Mouse (Mus musculus) ovary, postnatal 36 days (tissue): ENCODE results near the gene Adamtsl4.
"Not testable (repeated sequence)": the region's sequence is repeated elsewhere in the genome, so short reads cannot be mapped to it uniquely, and the experiment has no call there.

Source experiments
- DNase-seq: peaks from one replicate; pipeline ENCODE4 v3.0.0; 2022; ENCODE audit warnings: low spot score, mixed read lengths

Gene Adamtsl4

DNA sequence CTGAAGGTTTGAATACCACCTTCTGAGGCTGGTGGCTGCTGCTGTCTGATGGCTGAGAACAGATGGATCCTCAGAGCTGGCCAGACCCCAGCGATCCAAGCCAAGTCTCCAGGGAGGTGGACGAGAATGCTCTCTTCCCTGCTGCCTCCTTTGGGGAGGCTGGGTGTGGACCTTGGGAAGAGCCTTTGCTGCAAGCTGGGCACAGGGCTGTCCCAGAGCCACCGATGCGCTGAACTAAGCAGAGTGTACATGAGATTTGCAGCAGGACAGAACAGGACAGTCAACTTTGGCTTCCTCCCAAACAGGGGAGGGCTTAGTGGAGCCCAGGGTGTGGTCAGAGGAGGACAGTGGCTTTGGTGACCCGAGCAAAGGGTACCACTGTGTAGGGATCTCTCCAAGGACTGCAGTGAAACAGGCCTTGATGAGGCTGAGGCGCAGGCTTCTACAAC lies 12.5 kb upstream of the Adamtsl4 start:
- DNase-seq: no peak

DNA sequence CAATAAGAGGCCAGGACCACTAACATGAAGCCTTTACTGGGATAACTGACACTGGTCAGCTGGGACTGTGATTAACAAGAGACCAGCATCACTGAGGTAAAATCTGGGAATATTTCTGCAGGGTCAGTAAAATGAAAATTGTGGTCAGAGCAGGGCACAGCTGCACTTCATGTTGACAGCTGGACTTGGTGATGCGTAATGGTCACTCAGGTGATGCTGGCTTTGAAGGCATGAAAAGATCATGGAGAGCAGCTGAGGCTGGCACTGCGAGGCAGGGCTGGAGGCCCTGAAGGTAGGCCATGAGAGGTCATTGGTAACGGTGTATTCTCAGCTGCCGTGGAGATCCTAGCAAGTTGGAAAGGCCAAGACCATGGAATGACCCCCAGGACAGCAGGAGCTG lies 10.6 kb upstream of the Adamtsl4 start:
- DNase-seq: no peak

DNA sequence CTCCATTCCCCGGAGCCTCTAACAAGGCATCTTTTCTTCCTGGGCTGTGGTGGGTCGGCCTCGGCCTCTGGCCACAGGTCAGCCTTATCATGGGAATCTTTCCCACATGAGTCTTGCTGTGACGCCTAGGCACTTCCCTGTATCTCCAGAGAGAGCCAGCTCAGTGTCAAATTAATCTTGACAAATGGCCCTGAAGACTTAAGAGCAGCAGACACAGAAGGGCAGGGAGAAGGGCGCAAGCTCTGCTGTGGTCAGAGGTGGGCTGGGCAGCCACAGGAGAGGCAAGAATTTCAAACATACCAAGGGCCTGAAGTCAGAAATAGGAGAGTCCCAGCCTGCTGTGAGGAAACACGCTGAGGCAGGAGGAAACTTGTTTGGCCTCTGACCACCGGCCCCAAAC lies 8.6 kb upstream of the Adamtsl4 start:
- DNase-seq: no peak

DNA sequence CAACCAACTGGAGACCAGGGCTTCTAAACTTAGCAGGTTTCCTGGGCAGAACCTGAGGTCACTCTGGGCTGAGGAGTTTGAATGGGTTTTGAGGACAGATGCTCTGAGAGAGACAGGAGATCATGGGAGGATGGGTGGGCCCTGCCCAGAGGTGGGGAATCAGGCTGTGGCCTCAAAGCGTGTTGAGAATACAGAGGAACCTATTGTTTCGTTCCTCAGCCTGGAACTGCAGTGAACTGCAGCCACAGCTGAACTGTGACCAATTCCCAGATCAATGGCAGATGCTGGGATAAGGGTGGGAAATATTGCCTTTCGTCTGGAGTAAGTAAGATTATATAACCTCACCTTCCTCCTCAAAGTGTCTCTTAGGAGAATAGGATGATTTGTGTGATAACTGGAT lies 8.1 kb upstream of the Adamtsl4 start:
- no peak for DNase-seq

DNA sequence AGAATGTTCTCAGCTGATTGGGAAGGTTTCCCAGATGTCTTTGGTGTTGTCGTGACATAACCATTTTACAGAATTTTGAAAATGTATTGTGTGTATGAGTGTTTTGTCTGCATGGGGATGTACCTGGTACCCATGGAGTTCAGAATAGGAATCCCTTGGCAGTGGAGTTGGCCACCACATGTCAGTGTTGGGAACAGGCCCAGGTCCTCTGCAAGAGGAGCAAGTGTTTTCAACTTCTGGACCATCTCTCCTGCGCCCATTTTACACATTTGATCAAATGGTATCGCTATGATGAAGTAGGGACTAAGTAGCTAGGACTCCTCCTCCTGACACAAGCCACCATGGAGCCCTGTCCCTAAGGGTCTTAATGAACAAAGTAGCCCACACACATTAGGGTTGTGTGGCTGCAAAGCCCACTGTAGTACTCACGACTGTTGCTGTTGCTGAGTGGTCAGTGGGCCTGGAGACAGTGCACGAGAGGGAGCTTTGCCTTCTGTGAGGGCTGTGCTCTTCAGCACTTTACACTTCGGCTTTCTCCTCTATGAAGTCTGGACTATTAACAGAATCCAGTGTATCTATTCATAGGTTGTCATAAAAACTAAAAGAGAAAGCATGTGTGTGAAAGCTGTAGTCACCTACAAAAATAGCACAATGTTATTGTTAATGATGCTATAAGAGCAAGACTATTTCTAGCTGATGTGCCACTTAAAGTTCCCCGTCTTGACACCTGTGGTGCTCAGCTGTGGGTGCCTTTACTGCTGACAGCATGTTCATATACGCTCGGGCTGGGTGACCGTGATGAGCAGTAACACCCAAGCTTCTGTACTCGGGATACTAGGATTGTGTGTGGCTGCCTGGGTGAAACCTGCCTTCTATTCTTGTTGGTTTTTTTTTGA lies 7.3 kb upstream of the Adamtsl4 start:
- DNase-seq: no peak

DNA sequence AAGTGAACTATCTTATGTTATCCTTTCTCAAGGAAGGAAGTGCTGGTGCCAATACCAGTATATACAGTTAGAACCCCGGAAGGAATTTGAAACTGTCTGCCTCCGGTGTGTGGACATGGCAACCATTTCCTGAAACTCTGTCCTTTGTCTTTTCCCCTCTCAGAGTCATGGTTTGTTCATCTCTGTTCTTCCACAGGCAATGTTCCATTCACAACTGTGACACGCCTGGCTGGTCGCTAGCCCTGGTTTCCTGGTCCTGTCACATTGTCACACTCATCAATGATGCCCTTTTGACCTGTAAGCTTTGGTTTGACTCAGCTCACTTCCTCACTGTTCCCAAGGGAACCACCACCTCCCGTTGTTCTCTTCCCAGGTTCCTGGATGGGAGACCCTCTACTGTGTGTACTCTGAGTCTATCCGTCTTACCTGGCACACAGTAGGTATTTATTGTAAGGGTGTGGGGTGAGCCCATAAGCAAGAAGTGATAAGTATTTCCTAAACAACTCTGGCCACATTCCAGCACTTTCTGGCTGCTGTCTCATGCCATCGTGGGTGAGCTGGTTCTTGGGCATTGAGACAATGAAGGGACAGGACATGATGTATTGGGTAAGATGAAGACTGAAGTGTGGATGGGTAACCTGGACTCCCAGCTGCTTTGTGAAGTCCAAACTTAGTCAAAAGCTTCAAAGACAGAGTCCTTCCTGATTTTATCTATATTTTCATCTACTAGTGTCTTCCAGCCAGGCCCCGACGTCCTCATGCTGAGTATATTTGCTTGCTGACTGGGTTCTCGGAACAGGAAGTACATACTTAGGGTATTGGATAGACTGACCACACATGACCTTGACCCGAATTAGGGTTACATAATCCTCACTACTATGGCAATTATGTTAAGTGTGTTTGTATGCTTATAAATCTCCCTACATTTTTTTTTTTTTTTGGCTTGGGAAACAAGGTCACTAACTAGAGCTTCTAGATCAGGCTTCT lies 6.4 kb upstream of the Adamtsl4 start:
- DNase-seq: no peak

DNA sequence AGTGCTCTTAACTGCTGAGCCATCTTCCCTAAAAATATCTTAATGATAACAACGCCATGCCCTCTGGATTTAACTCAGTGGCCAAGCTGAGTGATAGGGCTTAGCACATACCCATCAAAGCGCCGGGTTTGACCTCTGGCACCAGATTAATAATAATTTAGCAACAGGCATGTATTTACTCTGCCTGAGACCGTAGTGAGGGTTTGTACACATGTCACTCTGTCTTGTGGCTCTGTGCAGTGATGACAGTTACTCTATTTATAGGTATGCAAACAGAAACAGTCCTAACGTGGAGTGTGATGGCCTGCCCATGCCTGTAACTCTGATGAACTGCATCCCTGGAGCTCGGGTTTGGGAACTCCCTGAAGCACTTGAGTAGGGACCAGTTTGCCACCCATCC lies 5.0 kb upstream of the Adamtsl4 start:
- no peak for DNase-seq

DNA sequence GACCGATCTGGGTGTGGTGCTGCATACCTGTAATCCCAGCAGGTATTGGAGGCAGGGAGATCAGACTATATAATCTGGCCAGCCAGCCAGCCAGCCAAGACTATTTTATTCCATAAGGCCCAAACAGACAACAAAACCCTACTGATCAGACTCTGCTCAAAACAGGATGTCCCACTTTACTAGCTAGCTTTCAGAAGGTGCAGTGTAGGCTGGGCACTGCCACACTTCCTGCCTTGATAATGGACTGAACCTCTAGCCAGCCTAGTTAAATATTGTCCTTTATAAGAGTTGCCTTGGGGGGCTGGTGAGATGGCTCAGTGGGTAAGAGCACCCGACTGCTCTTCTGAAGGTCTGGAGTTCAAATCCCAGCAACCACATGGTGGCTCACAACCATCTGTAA lies 2.8 kb upstream of the Adamtsl4 start:
- not testable (repeated sequence) for DNase-seq

DNA sequence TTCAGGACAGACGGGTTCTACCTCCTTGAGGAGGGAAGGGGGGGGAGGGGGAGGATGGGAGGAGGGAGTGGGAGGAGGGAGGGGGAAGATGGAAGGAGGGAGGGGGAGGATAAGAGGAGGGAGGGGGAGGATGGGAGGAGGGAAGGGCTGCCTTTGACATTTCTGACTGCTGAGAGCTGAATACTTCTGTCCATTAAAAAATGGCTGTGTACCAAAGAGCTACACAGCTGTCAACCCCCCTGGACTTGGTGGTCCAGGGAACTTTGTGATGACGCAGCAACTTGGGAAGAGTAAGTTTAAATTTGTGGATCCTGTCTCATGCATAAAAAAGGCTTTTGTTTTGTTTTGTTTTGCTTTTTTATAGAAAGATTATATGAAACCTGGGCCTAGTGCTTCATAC lies 2.2 kb upstream of the Adamtsl4 start:
- DNase-seq: no peak

DNA sequence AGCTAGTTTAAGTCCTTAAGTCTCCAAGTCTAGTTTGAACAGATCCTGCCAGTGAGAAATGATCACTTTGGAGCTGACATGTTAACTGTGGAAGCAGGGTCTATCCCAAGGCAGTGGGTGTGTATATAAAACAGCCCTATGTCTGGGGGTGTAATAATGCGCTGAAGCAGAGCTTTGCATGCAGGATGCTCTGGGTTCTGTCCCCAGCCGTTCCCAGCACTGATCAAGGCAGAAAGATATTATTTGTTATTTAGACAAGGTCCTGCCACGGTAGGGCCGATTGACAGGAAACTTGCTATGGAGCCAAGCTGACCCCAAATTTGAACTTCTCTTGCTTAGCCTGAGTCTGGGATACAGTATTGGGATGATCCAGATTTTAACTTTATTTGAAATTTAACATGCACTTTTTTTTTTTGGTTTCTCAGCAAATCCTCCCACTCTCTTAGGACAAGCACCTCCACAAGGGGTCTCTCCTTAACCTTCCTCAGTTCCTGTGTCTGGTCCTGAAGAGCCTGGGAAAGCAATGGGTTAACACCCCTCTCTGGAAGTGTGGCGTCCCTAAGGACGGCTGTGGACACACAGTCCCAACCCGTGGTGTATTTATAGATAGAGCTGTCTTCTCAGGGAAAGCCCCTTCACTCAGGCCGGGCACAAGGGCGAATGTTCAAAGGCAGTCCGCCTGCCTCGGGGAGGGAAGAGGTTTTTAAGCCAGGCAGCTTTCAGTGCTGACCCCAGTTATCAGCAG lies 1.6 kb upstream of the Adamtsl4 start:
- DNase-seq: no peak

DNA sequence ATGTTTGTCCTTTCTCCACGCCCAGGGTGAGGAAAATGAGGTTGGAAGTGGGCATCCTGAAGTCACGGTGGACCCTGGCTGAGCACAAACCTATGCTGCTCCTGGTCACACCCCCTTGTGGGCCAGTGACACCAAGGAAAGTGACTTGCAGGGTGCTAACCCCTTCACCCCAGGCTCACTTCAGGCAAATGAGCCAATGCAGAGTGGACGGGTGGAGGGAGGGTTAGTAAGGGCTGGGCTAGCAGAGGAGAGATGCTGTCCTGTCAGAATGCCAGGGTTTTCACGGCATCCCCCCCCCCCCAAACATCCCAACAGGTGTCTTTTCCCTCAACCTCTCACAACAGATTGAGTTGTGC lies 571 bp downstream of the Adamtsl4 start:
- no peak for DNase-seq

DNA sequence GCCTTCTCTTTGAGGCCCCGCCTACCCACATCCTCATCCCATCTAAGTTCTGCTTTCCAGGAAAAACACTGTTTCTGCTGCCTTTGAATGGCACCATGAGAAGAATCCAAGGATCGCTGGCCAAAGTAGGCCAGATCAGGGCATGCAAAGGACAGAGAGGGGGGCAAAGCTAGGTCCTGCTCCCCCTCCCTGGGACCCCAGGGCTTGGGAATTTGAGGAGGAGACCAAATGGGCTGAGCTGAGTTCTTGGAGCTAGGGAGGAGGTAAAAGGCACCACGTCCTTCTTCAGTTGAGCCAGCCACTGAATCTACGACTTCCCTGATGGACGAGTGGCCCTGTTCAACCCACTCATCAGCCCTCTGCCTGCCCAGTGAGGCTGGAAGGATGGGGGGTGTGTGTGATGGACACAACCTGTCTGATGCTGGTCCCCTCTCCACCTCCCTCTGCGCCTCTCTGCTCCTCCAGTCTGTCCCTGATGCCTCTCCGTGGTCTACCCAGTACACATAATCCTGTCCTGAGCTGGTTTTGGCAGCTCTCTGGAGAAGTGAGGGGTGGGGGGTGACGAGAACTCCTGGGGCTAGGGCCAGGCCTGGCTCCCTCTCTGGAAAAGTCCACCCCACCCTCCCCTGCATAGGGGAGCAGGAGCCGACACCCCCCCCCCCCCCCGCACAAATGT lies 1.1 kb downstream of the Adamtsl4 start:
- no peak for DNase-seq

DNA sequence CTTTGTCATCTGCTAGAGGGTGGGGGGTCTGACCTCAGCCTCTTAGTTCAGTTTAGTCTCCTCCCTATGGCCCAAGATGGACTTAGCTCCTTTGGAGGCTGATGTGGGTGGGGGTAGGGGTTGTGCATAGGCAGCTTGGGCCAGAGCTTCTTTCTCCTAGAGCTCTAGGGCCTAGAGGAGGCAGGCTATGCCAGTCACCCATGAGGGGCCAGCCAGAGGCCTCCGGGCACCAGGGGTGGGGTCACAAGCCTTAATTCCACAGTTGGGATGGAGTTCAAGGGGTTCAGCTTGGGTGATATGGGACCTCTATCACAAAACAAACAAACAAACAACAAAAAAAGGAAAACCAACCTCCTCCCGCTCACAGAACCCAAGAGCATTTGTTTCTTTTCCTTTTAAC lies 2.0 kb downstream of the Adamtsl4 start:
- DNase-seq: no peak

DNA sequence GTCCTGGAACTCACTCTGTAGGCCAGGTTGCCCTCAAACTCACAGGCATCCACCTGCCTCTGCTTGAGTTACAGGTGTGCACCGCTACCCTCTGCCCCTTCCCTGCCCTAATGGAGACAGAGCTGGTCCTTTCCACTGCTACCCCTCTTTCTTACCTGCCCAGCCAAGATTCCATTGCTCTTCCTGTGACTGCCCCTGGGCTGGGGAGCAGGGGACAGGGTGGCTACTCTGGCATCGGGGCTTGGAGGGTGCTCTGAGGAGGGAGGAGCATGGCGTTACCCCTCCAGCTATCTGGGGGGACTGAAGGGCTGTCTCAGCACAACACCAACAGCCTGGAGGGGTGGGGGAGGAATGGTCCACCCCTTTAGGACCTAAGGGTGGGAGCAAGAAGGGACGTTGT lies 2.4 kb downstream of the Adamtsl4 start:
- DNase-seq: no peak

DNA sequence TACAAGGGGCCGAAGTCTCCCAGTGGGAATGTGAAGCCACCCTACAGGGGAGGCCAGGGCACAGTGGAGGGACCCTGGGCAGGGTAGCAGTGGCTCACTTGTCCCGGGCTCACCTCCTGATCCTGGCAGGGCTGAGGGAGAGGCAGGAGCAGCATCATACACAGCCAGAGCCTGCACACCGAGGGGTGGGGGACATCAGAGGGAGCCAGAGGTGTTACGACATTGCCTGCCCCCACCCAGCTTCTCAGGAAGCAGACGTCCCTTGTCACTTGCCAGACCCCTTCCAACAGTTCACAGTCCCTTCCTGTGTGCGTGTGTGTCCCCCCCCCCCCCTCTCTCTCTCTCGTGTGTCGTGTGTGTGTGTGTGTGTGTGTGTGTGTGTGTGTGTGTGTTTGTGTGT lies 2.9 kb downstream of the Adamtsl4 start:
- no peak for DNase-seq

DNA sequence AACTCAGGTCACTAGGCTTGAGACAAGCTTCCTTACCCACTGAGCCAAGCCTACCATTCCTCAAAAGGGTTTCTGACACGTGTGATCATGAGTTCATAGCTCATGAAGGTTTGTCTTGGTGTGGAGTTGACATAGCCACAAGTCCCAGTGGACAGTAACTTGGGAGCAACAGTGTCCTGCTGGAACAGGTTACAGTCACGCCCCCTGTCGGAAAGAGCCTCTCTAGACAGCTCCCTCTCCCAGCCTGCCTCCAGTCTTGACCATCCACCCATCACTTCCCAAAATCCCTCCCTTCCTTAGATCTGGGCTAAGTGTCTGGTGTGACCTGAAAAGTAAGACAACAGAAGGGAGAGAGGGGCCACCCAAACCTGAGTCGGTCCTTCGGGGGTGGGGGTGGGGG lies 4.8 kb downstream of the Adamtsl4 start:
- no peak for DNase-seq

DNA sequence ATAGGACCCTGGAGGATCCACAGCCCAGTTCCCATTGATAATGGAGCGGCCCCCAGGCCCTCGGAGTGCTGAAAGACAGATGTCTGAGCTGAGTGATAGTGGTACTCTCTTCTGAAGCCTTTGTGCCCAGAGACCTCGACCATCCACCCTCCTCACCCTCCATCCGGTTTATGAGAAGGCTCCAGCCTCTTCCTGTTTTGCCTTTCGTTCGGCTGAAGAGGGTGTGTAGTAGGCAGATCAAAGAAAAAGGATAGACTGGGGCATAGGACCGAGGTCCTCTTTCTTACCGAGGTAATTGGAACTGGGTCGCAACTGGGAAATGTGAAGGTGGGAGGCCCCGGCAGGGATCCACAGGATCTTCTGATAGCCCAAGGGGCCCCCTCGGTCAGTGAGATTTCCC lies 6.4 kb downstream of the Adamtsl4 start:
- DNase-seq: no peak

DNA sequence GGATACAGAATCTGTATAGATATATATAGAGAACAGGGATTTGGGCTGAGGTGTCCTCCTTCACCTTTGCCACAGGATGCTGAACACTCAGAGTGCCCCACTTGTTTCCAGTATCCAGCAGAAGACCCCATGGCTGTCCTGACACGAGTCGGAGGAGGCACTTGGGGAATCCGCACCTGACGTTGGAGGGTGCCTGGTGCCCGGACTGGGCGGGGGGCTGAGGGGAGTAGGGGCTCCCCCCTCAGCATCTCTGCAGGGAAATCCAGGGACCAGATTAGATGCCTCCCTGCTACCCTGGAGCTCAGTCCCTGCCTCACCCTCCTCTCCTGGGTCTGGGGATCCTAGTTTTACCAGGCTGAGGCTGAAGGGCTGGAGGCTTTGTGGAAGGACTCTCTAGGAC lies 7.0 kb downstream of the Adamtsl4 start:
- no peak for DNase-seq

DNA sequence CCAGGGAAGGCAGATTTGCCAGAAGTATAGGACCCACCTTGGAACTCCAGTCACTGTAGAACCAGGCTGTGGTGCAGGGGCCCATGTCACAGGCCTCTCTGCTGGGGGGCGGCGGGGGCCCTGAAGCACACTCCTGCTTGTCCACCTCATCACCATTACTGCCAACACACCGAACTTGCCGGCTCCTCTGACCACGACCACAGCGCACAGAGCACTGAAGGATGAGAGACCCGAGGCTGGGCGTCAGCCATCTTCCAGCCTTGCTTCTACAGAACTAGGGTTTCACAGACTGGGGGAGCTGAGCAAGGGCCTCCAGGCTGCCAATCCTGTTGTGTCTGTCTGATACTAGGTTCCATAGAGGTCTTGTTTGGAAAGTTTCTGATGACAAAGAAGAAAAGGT lies 8.2 kb downstream of the Adamtsl4 start:
- DNase-seq: no peak

DNA sequence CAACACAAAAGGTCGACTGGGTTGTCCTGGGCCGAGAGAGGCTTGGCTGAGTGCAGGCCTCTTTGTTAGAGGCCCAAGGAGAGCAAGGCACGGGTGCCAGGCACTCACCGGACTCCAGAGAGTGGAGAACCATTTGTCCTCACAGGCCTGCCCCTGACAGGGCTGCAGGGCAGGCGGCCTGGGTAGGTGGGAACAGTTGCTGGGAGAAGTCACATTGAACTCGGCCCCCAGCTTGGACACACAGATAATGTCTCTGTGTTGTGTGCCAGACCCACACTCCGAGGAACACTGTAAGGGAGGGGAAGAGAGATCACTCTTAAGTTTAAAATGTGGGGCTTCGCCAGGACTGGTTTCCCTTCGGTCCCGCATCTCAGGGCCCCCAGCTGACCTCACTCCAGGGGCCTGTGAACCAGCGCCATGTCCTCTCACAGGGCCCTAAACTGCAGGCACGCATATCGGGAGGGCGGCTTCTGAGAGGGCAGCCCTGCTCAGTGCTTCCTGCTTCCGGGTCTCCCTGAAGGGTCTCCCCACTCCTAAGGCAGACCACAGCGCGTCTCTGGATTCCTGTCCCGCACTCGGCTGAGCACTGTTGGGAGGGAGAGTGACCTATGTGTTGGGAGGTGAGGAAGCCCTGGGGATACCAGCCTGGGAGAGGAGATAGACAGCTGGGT lies 10.2 kb downstream of the Adamtsl4 start:
- no peak for DNase-seq

DNA sequence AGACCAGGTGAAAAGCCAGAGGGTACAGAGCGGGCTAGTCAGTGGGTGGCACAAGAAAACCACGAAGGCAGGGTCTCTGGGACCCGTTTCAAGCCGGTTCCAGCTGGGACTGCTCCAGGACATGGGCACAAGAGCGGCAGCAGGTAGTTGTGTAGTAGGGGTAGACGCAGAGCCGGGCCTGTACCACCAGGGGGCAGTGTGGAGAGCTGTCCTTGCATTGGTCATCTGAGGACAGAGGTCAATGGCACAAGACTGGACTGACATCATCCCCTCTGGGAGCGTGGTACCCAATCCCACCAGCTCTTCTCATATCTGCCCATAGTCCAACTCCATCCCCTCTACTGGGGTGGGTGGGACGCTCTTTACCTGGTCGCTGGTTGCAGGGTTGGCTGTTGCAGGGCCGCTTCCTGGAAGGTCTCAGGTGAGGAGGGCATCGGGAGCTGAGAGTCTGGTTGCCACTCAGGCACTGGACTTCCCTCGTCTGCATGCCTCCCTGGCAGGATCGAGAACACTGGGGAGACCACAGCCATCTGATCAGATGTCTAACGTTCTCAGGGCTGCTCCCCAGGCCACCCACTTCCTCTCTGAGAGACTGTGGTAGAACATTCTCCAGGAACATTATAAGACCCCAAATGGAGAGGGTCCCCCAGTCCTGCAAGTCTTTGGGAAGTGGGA lies 10.8 kb downstream of the Adamtsl4 start:
- peak; percentile 65 for DNase-seq
